8 mouse cellular contexts compared by ENCODE assay signal in genomic region chr4:140910661-140911310, GRCm38 (mm10). TPM values are rescaled to one million over a fixed set of nuclear protein-coding genes. Genes with fewer than 3 reads are reported as not detected.
DNase-seq lines count a peak whose midpoint lies in the region; ATAC-seq and TF ChIP-seq lines count a peak whose summit lies in the region.

No protein-coding gene starts in this region.

- peaks cover 9% of the 10 kb centered on the region for H3K4me1 ChIP-seq in heart, embryonic 12.5 days (replicated peaks)
- H3K4me1 ChIP-seq in limb, embryonic 14.5 days (ENCODE audit: control insufficient read depth, insufficient read depth, low read length): peaks cover 9% of the 10 kb centered on the region
- peaks cover 7% of the 10 kb centered on the region; the same call in 1 of the 2 replicates for H3K4me1 ChIP-seq in midbrain, embryonic 14.5 days (ENCODE audit: control insufficient read depth, insufficient read depth, low read length)

- 41% methylated on average over 17 of the region's 17 CpGs for WGBS in heart, embryonic 12.5 days
- 13% methylated on average over 17 of the region's 17 CpGs for WGBS in limb, embryonic 14.5 days
- 36% methylated on average over 17 of the region's 17 CpGs for WGBS in midbrain, embryonic 14.5 days

- peak in 1 of 2 experiments; percentile 36 for DNase-seq in layer of hippocampus, adult 2 months (ENCODE audit: low spot score in 2 of 2)
- no peak for DNase-seq in layer of hippocampus, postnatal 14 days (ENCODE audit: low spot score in 2 of 2)
- peak; percentile 59 for DNase-seq in adrenal gland, adult 8-10 months
- no peak for DNase-seq in limb, embryonic 14.5 days (ENCODE audit: low spot score)
- no peak for DNase-seq in cerebellum, postnatal 14 days
- no peak for DNase-seq in midbrain, embryonic 14.5 days

- H3K9ac ChIP-seq in heart, embryonic 12.5 days: no peak overlapping the region
- H3K9ac ChIP-seq in limb, embryonic 14.5 days (ENCODE audit: low read depth, low read length, severe bottlenecking): no peak overlapping the region
- no peak overlapping the region for H3K9ac ChIP-seq in midbrain, embryonic 14.5 days (replicated peaks; ENCODE audit: low read length)

- no peak for TF ChIP-seq CTCF in layer of hippocampus, adult 2 months (conservative IDR thresholded peaks at IDR 0.05)

- H3K4me2 ChIP-seq in heart, embryonic 12.5 days: 0 out of 2 replicates have a peak overlapping the region, but pooled peaks have one; percentile 8
- H3K4me2 ChIP-seq in limb, embryonic 14.5 days (replicated peaks; ENCODE audit: low read depth, low read length, severe bottlenecking): peak overlapping the region; percentile 25; the same call in 1 of the 2 replicates
- no peak overlapping the region for H3K4me2 ChIP-seq in midbrain, embryonic 14.5 days (ENCODE audit: low read length)

- no peak for ATAC-seq in heart, embryonic 12.5 days (ENCODE audit: insufficient number of reproducible peaks, low FRiP score)
- no peak; the same call in 1 of the 2 replicates for ATAC-seq in limb, embryonic 14.5 days (ENCODE audit: low FRiP score, low read depth)
- no peak for ATAC-seq in midbrain, embryonic 14.5 days (ENCODE audit: low FRiP score, low TSS enrichment)
- ATAC-seq in megakaryocyte-erythroid progenitor cell, adult 5-6 weeks (replicated peaks; ENCODE audit: low FRiP score, low TSS enrichment, poor library complexity, severe bottlenecking): no peak

- H3K9me3 ChIP-seq in heart, embryonic 12.5 days (replicated peaks): no peaks in the 10 kb centered on the region
- H3K9me3 ChIP-seq in limb, embryonic 14.5 days (ENCODE audit: control insufficient read depth, low read length): no peaks in the 10 kb centered on the region
- no peaks in the 10 kb centered on the region for H3K9me3 ChIP-seq in midbrain, embryonic 14.5 days (ENCODE audit: control insufficient read depth, low read length)

- TF ChIP-seq POLR2A in limb, embryonic 14.5 days (IDR thresholded peaks at IDR 0.05; ENCODE audit: borderline replicate concordance, extremely low read depth, insufficient read depth, insufficient read length): no peak

- H3K36me3 ChIP-seq in heart, embryonic 12.5 days: no peaks in the 10 kb centered on the region
- no peaks in the 10 kb centered on the region for H3K36me3 ChIP-seq in limb, embryonic 14.5 days (ENCODE audit: control insufficient read depth, insufficient read depth, low read length)
- H3K36me3 ChIP-seq in midbrain, embryonic 14.5 days (ENCODE audit: control insufficient read depth, insufficient read depth, low read length): no peaks in the 10 kb centered on the region

- H3K4me3 ChIP-seq in layer of hippocampus, adult 2 months: no peak overlapping the region
- no peak overlapping the region for H3K4me3 ChIP-seq in heart, embryonic 12.5 days
- no peak overlapping the region for H3K4me3 ChIP-seq in limb, embryonic 14.5 days (replicated peaks; ENCODE audit: low read length)
- no peak overlapping the region for H3K4me3 ChIP-seq in midbrain, embryonic 14.5 days (replicated peaks; ENCODE audit: low read depth, low read length)

- H3K27me3 ChIP-seq in heart, embryonic 12.5 days (replicated peaks): peaks cover 58% of the 10 kb centered on the region
- H3K27me3 ChIP-seq in limb, embryonic 14.5 days (ENCODE audit: control insufficient read depth, insufficient read depth, low read length): peaks cover 22% of the 10 kb centered on the region; the same call in 1 of the 2 replicates
- no peaks in the 10 kb centered on the region for H3K27me3 ChIP-seq in midbrain, embryonic 14.5 days (ENCODE audit: control insufficient read depth, insufficient read depth, low read length)

- peak overlapping the region; percentile 75 for H3K27ac ChIP-seq in layer of hippocampus, adult 2 months
- no peak overlapping the region for H3K27ac ChIP-seq in heart, embryonic 12.5 days (ENCODE audit: poor library complexity, severe bottlenecking)
- H3K27ac ChIP-seq in limb, embryonic 14.5 days (replicated peaks; ENCODE audit: low read depth, low read length): no peak overlapping the region
- no peak overlapping the region for H3K27ac ChIP-seq in midbrain, embryonic 14.5 days (replicated peaks; ENCODE audit: low read depth, low read length)

RNA-seq across cellular contexts. Expression of gene Padi2, which starts 4.6 kb away (rescaled TPM):
- total RNA-seq in layer of hippocampus, adult 2 months (2021): 10 to 100 TPM; 20.2 to 26.5 TPM
- 10 to 100 TPM; 12.0 to 16.8 TPM for total RNA-seq in layer of hippocampus, postnatal 14 days (2021)
- 1 to 10 TPM; 2.4 to 3.1 (median 2.8) TPM for total RNA-seq in adrenal gland, adult 8-10 months (2022)
- 3.3 and 4.1 TPM in 2 replicates for polyA plus RNA-seq in heart, embryonic 12.5 days (2016; fragmentation: Nextera tagmentation; extraction: Ambion mirVana)
- 1.3 and 1.9 TPM in 2 replicates for polyA plus RNA-seq in limb, embryonic 14.5 days (2012; rRNA removed)
- polyA plus RNA-seq in limb, embryonic 14.5 days (2014; fragmentation: Nextera tagmentation; extraction: Ambion mirVana): 1.3 and 1.9 TPM in 2 replicates
- 1.1 and 1.7 TPM in 2 replicates for polyA plus RNA-seq in midbrain, embryonic 14.5 days (2014; fragmentation: Nextera tagmentation; extraction: Ambion mirVana)
- total RNA-seq in megakaryocyte-erythroid progenitor cell, adult 5-6 weeks (2014; fragmentation: Nextera tagmentation): 1.3 and 1.6 TPM in 2 replicates
- 2.9 and 3.8 TPM in 2 replicates for total RNA-seq in megakaryocyte-erythroid progenitor cell, adult 5-6 weeks (2017)

RNA-seq across cellular contexts. Expression of gene Sdhb, which starts 50.2 kb away (rescaled TPM):
- total RNA-seq in layer of hippocampus, adult 2 months (2021): 100 to 1,000 TPM; 170 to 183 TPM
- total RNA-seq in layer of hippocampus, postnatal 14 days (2021): 100 to 1,000 TPM; 190 to 198 TPM
- total RNA-seq in adrenal gland, adult 8-10 months (2022): 100 to 1,000 TPM; 248 to 401 (median 344) TPM
- 746 and 756 TPM in 2 replicates for polyA plus RNA-seq in heart, embryonic 12.5 days (2016; fragmentation: Nextera tagmentation; extraction: Ambion mirVana)
- polyA plus RNA-seq in limb, embryonic 14.5 days (2012; rRNA removed): 156 and 175 TPM in 2 replicates
- polyA plus RNA-seq in limb, embryonic 14.5 days (2014; fragmentation: Nextera tagmentation; extraction: Ambion mirVana): 380 and 381 TPM in 2 replicates
- 456 and 524 TPM in 2 replicates for polyA plus RNA-seq in midbrain, embryonic 14.5 days (2014; fragmentation: Nextera tagmentation; extraction: Ambion mirVana)
- 154 and 177 TPM in 2 replicates for total RNA-seq in megakaryocyte-erythroid progenitor cell, adult 5-6 weeks (2014; fragmentation: Nextera tagmentation)
- 99.5 and 128 TPM in 2 replicates for total RNA-seq in megakaryocyte-erythroid progenitor cell, adult 5-6 weeks (2017)
